Mouse (Mus musculus): Measurements from ENCODE around the gene Gm10490.

DNA sequence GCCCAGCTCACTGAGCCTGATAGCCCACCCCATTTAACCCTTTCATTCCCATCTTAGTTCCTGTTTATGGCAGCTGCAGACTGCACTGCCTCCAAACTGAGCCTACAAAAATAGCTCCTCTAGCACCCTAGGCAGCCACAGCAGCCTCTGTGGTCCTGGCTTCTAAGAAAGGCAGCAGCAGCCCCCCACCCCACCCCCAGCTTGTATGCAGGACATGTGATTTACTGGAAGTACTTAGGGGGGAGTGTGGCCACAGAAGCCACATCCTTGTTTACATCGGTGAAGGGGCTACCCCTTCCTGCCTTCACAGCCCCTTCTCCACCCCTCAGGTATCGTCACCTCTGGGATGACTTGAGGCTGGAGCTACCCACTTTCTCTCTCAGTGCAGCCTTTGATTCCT lies 44.0 kb upstream of the Gm10490 start:
- no peak for TF ChIP-seq ZNF384 (IDR thresholded peaks at IDR 0.05; ENCODE audit: low read depth, low read length)
- TF ChIP-seq MAFK (IDR thresholded peaks at IDR 0.05; ENCODE audit: insufficient read depth, low read depth, low read length), result no peak
- no peak for TF ChIP-seq CHD2 (IDR thresholded peaks at IDR 0.05; ENCODE audit: low read depth, low read length)

Measured in ES-E14 (cell line).